7 mouse cellular contexts compared by ENCODE assay signal in the genomic region with DNA sequence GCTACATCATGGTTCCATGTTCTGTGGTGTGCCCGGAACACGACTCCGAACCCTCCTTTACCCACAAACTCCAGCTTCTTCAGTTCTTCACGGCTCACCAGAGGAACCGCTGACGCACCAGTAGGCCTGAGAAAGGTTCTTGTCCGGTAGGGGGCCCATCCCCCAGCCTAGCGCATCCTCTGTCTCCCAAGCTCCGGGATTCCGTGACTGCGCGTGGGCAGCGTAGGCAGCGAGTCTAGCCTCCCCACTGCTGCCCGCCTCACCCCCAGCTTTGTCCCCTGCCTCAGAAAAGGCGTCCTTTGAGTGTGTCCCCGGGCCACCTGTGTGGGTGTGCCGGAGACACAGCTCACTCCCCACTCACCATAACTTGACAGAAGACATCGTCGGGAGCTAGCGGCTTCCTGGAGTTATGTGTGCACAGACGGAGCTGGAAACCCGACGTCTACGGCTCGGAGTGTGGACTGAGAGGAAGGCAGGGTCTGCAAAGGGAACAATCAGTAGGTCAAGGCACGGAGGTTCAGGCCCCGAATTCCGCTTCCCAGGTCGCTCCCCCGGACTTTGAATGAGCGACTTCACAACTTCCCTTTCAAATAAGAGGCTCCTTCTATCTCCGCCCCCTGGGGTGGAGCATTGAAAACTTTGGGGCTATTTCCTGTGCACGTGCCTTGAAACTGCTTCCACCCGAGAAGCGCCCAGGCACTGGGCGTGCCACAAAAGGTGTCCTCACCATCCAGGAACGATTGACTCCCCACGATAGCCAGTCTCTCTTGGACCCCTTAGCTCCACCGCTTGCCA. TPM values are rescaled to one million over a fixed set of nuclear protein-coding genes. Genes with fewer than 3 reads are reported as not detected.
A peak's percentile ranks its signal among the peaks of the same experiment; 100 is the strongest.
DNase-seq lines count a peak whose midpoint lies in the region; ATAC-seq and TF ChIP-seq lines count a peak whose summit lies in the region.

A gene (minus strand): TSS at position 610 of the 795 bp plus-strand sequence.

- ATAC-seq in lung, embryonic 16.5 days (ENCODE audit: low read depth): peak; percentile 37

- H3K9me3 ChIP-seq in ES-Bruce4 (replicated peaks; ENCODE audit: control insufficient read depth, insufficient read depth, low read length, poor library complexity, severe bottlenecking): no peaks in the 10 kb centered on the region
- no peaks in the 10 kb centered on the region for H3K9me3 ChIP-seq in lung, embryonic 16.5 days (ENCODE audit: control insufficient read depth, low read length)

- no peak for TF ChIP-seq POLR2A in ES-Bruce4 (IDR thresholded peaks at IDR 0.05; ENCODE audit: insufficient read depth, low read length)
- TF ChIP-seq POLR2A in bone marrow, adult 2 months (IDR thresholded peaks at IDR 0.05; ENCODE audit: borderline replicate concordance, control insufficient read depth, low read depth, low read length): peak; percentile 39
- TF ChIP-seq POLR2A in heart, adult 2 months (IDR thresholded peaks at IDR 0.05; ENCODE audit: insufficient read depth, low read depth, low read length): peak; percentile 38; the same call in 1 of the 2 replicates
- TF ChIP-seq POLR2A in kidney, adult 2 months (IDR thresholded peaks at IDR 0.05; ENCODE audit: low read depth, low read length): no peak
- TF ChIP-seq POLR2A in small intestine, adult 2 months (IDR thresholded peaks at IDR 0.05; ENCODE audit: low read depth, low read length): peak; percentile 82; the same call in 1 of the 2 replicates

- DNase-seq in heart, adult 2 months: peak; percentile 68 to 76
- DNase-seq in kidney, adult 2 months: peak; percentile 54
- DNase-seq in ovary, postnatal 36 days (ENCODE audit: low spot score): no peak

- H3K79me2 ChIP-seq in heart, adult 2 months (replicated peaks; ENCODE audit: control insufficient read depth, insufficient read depth, low read length): no peaks in the 10 kb centered on the region

- H3K36me3 ChIP-seq in ES-Bruce4 (ENCODE audit: control insufficient read depth, insufficient read depth, low read length, poor library complexity, severe bottlenecking): no peaks in the 10 kb centered on the region
- no peaks in the 10 kb centered on the region for H3K36me3 ChIP-seq in heart, adult 2 months (ENCODE audit: control insufficient read depth, insufficient read depth, low read length)
- H3K36me3 ChIP-seq in kidney, adult 2 months (ENCODE audit: control insufficient read depth, insufficient read depth, low read length): no peaks in the 10 kb centered on the region
- H3K36me3 ChIP-seq in lung, embryonic 16.5 days (ENCODE audit: control insufficient read depth, insufficient read depth, low read length): no peaks in the 10 kb centered on the region
- H3K36me3 ChIP-seq in small intestine, adult 2 months (ENCODE audit: control insufficient read depth, insufficient read depth, low read length): peaks cover 11% of the 10 kb centered on the region; the same call in 1 of the 2 replicates

- WGBS in bone marrow, adult 2 months: 2% methylated on average over 40 of the region's 40 CpGs
- 6% methylated on average over 40 of the region's 40 CpGs for WGBS in heart, adult 2 months
- WGBS in kidney, adult 2 months: 7% methylated on average over 40 of the region's 40 CpGs
- WGBS in lung, embryonic 16.5 days: 3% methylated on average over 40 of the region's 40 CpGs
- WGBS in small intestine, adult 2 months: 4% methylated on average over 40 of the region's 40 CpGs

- no peak for TF ChIP-seq CTCF in ES-Bruce4 (IDR thresholded peaks at IDR 0.05; ENCODE audit: low read depth, low read length)
- TF ChIP-seq CTCF in bone marrow, adult 2 months (IDR thresholded peaks at IDR 0.05; ENCODE audit: control insufficient read depth, insufficient read depth, low read length): no peak
- peak; percentile 15; the same call in 1 of the 2 replicates for TF ChIP-seq CTCF in heart, adult 2 months (IDR thresholded peaks at IDR 0.05)
- TF ChIP-seq CTCF in kidney, adult 2 months (conservative IDR thresholded peaks at IDR 0.05; ENCODE audit: insufficient read depth, insufficient read length, low read depth, low read length): no peak
- TF ChIP-seq CTCF in small intestine, adult 2 months (IDR thresholded peaks at IDR 0.05; ENCODE audit: extremely low read depth, insufficient read length, insufficient replicate concordance, low read depth, low read length): no peak

- no peaks in the 10 kb centered on the region for H3K4me1 ChIP-seq in ES-Bruce4 (ENCODE audit: control insufficient read depth, insufficient read depth, low read length)
- H3K4me1 ChIP-seq in bone marrow, adult 2 months (ENCODE audit: control insufficient read depth, insufficient read depth, low read length): peaks cover 1% of the 10 kb centered on the region; the same call in 1 of the 2 replicates
- H3K4me1 ChIP-seq in heart, adult 2 months (ENCODE audit: control insufficient read depth, insufficient read depth, low read length): no peaks in the 10 kb centered on the region; the same call in none of the 2 replicates
- no peaks in the 10 kb centered on the region for H3K4me1 ChIP-seq in kidney, adult 2 months (ENCODE audit: control insufficient read depth, insufficient read depth, low read length)
- H3K4me1 ChIP-seq in lung, embryonic 16.5 days (replicated peaks; ENCODE audit: control insufficient read depth, insufficient read depth, low read length): peaks cover 8% of the 10 kb centered on the region
- H3K4me1 ChIP-seq in small intestine, adult 2 months (ENCODE audit: control insufficient read depth, insufficient read depth, insufficient read length, low read length): peaks cover 9% of the 10 kb centered on the region

- intact Hi-C loops in heart, adult 2 months (cut with DNase I): no loop called here

- no peak for TF ChIP-seq EP300 in ES-Bruce4 (IDR thresholded peaks at IDR 0.05; ENCODE audit: insufficient read depth, low read depth, low read length)
- no peak for TF ChIP-seq EP300 in heart, adult 2 months (IDR thresholded peaks at IDR 0.05; ENCODE audit: insufficient read depth, low read depth, low read length)

- no peak within 1 kb of the TSS for H3K9ac ChIP-seq in ES-Bruce4 (ENCODE audit: low read depth, poor library complexity, severe bottlenecking)
- peak within 1 kb of the TSS; percentile 50 for H3K9ac ChIP-seq in heart, adult 2 months (ENCODE audit: low read depth, low read length)
- peak within 1 kb of the TSS; percentile 65 for H3K9ac ChIP-seq in lung, embryonic 16.5 days (ENCODE audit: low read length)

- peak within 1 kb of the TSS; percentile 82 for H3K4me2 ChIP-seq in lung, embryonic 16.5 days (ENCODE audit: low read depth, low read length)

- H3K4me3 ChIP-seq in ES-Bruce4 (ENCODE audit: low read depth, low read length): peak within 1 kb of the TSS; percentile 46
- peak within 1 kb of the TSS; percentile 75 for H3K4me3 ChIP-seq in bone marrow, adult 2 months (replicated peaks; ENCODE audit: control insufficient read depth, low read depth, low read length)
- H3K4me3 ChIP-seq in heart, adult 2 months: peak within 1 kb of the TSS; percentile 51
- H3K4me3 ChIP-seq in kidney, adult 2 months (ENCODE audit: insufficient read depth, low read depth, low read length): peak within 1 kb of the TSS; percentile 42
- H3K4me3 ChIP-seq in lung, embryonic 16.5 days (ENCODE audit: low read length): peak within 1 kb of the TSS; percentile 57
- H3K4me3 ChIP-seq in small intestine, adult 2 months (ENCODE audit: low read depth, low read length): peak within 1 kb of the TSS; percentile 71

- H3K27ac ChIP-seq in ES-Bruce4 (ENCODE audit: insufficient read depth, low read length): no peak within 1 kb of the TSS
- H3K27ac ChIP-seq in bone marrow, adult 2 months (ENCODE audit: control insufficient read depth, insufficient read depth, low read depth, low read length, poor library complexity): peak within 1 kb of the TSS; percentile 10; the same call in 1 of the 2 replicates
- peak within 1 kb of the TSS; percentile 26; the same call in 1 of the 2 replicates for H3K27ac ChIP-seq in heart, adult 2 months
- H3K27ac ChIP-seq in kidney, adult 2 months (ENCODE audit: insufficient read depth, low read depth, low read length): no peak within 1 kb of the TSS
- no peak within 1 kb of the TSS for H3K27ac ChIP-seq in lung, embryonic 16.5 days (ENCODE audit: low read length)
- H3K27ac ChIP-seq in small intestine, adult 2 months (ENCODE audit: insufficient read depth, low read depth, low read length): no peak within 1 kb of the TSS

- no peaks in the 10 kb centered on the region for H3K27me3 ChIP-seq in ES-Bruce4 (ENCODE audit: control insufficient read depth, insufficient read depth, low read length, poor library complexity, severe bottlenecking)
- H3K27me3 ChIP-seq in heart, adult 2 months (ENCODE audit: control insufficient read depth, insufficient read depth, low read length): no peaks in the 10 kb centered on the region
- H3K27me3 ChIP-seq in kidney, adult 2 months (replicated peaks; ENCODE audit: control insufficient read depth, insufficient read depth, low read length): no peaks in the 10 kb centered on the region
- peaks cover 10% of the 10 kb centered on the region for H3K27me3 ChIP-seq in lung, embryonic 16.5 days (ENCODE audit: control insufficient read depth, insufficient read depth, low read depth, low read length)
- H3K27me3 ChIP-seq in small intestine, adult 2 months (ENCODE audit: control insufficient read depth, insufficient read depth, low read length): no peaks in the 10 kb centered on the region

RNA-seq across cellular contexts. Expression of the gene that starts here (rescaled TPM):
- 11.0 and 16.4 TPM in 2 replicates for polyA plus RNA-seq in ES-Bruce4 (2011; ENCODE audit: insufficient read depth, insufficient read length, low read depth, missing spikeins)
- 27.7 and 38.9 TPM in 2 replicates for polyA plus RNA-seq in bone marrow, adult 2 months (2011; ENCODE audit: insufficient read depth, insufficient read length, low replicate concordance, missing spikeins)
- 1 to 10 TPM; 2.2 to 2.4 TPM for total RNA-seq in heart, adult 2 months (2021)
- 3.5 and 4.1 TPM in 2 replicates for polyA plus RNA-seq in heart, adult 2 months (2012; rRNA removed)
- 3.5 and 4.7 TPM in 2 replicates for polyA plus RNA-seq in kidney, adult 2 months (2012; rRNA removed)
- polyA plus RNA-seq in lung, embryonic 16.5 days (2015; fragmentation: Nextera tagmentation; extraction: Ambion mirVana): 38.9 and 40.8 TPM in 2 replicates
- polyA plus RNA-seq in small intestine, adult 2 months (2012; rRNA removed): 24.7 and 42.1 TPM in 2 replicates

Comparison
In these comparisons a context has a peak if more than half of its experiments do, and no peak if none do; other contexts are left out.
1. H3K27ac ChIP-seq: peak in bone marrow, adult 2 months (single experiment) and heart, adult 2 months (single experiment); none in ES-Bruce4 (single experiment), kidney, adult 2 months (single experiment), lung, embryonic 16.5 days (single experiment) and small intestine, adult 2 months (single experiment).
2. POLR2A ChIP-seq: peak in bone marrow, adult 2 months (single experiment), heart, adult 2 months (single experiment) and small intestine, adult 2 months (single experiment); none in ES-Bruce4 (single experiment) and kidney, adult 2 months (single experiment).
3. Peak in every context shown above with its lines, with median percentiles within 50 percentile points of each other: H3K4me3 ChIP-seq.